Mouse (Mus musculus) ZHBTc4 (cell line): Measurements from ENCODE around the gene Sox13.
A peak's percentile ranks its signal among the peaks of the same experiment; 100 is the strongest.

ENCODE experiments used
- DNase-seq: peaks from one replicate; pipeline ENCODE4 v3.0.0-alpha.2; 2011; ENCODE audit warnings: low read depth, low spot score

Gene Sox13

DNA sequence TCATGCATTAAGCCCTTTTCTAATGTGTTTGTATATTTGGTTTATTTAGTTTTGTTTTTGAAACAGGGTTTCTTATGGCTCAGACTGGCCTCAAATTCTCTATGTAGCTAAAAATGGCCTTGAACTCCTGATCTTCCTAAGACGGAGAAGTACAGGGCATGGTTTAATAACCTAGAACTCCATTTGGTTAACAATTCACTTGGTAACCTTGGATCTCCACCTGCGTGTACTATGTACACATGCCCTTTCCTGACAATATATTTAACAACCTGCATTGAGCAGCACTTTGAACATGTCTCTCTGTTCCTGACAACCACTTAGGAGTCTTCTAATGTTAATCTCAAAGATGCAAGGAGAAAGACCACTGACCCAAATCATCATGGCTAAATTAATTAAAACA, 7.0 kb upstream of the Sox13 start:
- no peak for DNase-seq

DNA sequence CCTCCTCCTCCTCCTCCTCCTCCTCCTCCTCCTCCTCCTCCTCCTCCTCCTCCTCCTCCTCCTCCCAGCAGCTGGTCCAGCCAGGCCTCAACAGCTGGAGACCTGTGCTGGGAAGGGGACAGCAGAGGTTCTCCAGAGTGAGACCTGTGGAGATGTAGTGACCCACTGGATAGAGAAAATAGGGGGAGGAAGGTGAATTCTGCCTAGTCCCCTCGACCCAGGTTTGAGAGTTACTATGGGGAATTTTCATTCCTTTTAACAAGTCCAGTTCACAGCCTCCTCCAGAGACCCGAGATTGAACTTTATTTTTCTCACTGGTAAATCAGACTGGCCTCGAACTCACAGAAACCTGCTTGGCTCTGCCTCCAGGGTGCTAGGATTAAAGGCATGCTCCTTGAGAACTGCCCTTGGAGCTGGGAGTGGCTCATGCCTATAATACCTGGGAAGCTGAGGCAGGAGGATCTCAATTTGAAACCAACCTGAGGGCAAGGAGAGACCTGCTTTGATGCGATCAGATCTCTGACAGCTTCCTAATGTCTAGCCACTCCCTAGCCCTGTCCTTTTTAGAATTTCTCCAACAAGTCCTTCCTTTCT, 467 bp upstream of the Sox13 start:
- DNase-seq: peak; percentile 52

DNA sequence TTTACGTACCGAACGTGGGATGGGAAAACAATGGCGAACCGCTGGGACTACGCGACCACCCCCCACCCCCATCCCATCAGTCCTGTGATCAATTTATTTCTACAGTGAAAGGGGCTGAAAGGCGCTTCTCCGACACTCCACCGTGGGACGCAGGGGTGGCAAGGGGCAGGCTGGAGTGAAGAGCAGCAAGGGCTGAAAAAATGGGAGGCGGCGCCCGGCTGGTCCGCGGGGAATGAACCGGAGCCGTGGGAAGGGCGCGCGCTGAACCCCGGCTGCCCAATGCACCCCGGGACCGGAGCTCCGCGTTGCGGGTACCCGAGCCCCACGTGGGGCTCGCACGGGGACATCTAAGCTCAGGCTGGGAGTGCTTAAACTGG, 1.0 kb downstream of the Sox13 start:
- peak; percentile 50 for DNase-seq

DNA sequence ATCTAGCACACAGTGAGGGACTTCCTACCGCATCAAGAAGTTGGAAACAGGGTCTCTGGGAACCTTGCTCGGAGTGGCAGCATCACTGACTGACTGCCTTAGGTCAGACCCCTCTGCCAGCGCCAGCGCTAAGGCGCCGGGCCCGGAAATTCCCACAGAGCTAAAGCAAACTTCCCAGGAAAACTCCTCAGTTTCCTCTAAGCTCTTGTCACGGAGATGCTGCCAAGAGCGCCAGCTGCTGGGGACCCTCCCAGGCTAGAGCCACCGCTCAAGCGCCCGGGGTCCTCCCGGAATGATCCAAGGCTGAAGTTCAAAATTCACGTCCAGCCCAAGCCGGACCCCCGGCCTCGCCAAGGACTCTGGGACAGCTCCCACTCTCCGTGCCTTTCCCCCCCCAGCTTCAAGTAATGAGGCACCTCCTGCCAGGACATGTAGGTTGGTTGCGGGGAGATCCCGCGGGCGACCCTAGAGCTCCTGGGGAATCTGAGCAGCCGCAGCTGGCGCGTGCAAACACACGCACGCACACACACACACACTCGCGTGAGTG, 1.5 kb downstream of the Sox13 start:
- peak; percentile 52 for DNase-seq

DNA sequence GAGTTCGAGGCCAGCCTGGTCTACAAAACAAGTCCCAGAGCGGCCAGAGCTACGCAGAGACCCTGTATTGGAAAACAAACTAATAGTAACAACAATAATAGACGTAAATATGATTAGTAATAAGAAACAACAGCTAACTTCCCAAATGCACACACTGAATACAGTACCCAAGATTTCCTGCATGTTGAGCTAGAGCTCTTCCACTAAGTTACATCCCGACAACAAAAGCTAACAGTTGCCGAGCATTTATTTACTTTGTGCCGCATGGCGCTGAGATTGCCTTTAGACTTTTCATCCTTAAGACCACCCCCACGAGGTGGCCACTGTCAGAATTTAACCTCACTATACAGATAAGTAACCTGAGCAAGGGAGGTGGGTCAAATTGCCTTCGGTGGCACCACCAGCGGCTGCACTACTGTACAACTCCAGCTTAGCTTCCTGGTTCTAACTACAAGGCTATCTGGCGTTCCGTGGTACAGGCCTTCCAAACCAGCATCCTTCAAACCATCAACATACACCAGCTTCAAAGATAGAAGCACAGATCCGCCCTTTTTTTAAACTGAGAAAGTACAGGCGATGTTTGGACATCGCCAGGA, 2.1 kb downstream of the Sox13 start:
- DNase-seq: no peak

DNA sequence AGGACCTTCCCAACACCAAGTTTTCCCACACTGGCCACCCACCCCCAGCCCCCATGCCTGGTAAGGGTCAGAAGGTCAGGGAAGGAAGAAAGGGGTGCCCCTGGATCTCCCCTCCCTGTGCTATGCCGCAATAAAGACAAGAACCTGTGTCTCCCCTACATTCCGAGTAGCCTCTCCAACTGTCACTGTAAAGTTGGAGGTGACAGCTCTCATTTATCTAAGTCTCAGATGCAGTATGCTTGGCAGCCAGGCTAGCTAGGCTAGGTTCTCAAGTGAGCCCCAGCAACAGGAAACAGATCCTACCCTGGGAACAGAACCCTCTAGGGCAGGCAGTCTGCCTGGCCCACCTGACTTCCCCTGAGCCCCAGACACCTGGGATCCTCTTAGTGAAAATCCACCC, 3.1 kb downstream of the Sox13 start:
- DNase-seq: no peak

DNA sequence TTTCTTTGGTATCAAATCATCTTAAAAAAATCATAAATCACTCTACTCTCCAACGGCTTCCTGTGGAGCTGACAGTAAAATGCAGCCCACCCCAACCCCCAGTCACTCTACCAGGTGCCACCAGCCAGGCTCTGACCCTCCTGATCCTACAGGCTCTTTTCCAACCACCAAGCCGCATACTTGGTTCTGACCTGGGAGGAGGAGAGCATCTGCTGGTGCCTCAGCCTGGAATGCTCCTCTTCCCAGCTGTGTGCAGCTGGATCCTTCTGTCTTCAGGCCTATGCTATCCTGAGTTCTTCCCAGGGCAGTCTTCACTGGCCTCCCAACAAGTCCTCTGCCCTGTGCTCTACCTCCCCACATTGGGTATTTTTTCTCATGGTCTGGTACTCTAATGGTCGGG, 3.7 kb downstream of the Sox13 start:
- no peak for DNase-seq

GRCm38 (mm10) chr1:133419178-133419834, 4.9 kb downstream of the Sox13 start:
- no peak for DNase-seq

GRCm38 (mm10) chr1:133418164-133418800, 5.9 kb downstream of the Sox13 start:
- no peak for DNase-seq

DNA sequence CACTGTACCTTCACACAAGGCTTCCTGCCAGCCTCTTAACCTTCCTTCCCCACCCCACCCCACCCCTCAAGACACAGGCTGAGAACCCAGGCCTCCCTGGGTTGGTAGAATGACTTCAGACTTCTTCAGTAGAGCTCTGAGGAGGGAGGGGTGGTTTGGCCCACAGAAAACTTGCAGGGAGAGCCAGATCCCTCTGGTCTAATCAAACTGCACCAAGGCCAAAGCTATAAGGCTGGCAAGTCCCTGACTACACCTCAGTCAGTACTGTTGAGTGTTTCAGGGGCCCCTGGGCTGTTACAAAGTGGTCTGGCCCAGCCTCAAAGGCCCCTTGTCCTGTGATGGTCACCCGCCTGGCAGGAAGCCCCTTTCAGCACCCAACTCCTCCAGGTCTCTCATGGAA, 6.6 kb downstream of the Sox13 start:
- DNase-seq: peak; percentile 51

- no peak for DNase-seq
Observed at GRCm38 (mm10) chr1:133417113-133417512, 7.1 kb downstream of the Sox13 start.

DNA sequence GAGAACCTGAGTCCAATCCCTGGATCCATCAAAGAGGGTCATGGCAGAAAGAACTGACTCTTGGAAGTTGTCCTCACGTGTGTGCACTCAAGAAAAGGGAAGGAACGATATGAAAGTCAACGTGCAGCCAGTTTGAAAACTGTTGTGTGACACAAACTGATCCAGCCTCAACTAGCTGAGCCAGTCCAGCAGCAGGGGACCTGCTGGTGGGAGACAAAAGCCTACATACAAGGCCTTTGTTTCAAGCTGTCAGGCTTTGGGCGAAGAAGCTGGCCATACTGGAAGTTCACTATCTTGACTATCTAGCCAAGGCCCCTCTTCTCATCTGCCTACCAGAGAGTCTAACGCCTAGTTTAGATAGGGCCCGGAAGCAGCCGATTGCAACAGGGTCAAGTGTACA, 7.7 kb downstream of the Sox13 start:
- DNase-seq: peak; percentile 73

- DNase-seq: peak; percentile 57
Observed at GRCm38 (mm10) chr1:133415505-133415904, 8.7 kb downstream of the Sox13 start.

DNA sequence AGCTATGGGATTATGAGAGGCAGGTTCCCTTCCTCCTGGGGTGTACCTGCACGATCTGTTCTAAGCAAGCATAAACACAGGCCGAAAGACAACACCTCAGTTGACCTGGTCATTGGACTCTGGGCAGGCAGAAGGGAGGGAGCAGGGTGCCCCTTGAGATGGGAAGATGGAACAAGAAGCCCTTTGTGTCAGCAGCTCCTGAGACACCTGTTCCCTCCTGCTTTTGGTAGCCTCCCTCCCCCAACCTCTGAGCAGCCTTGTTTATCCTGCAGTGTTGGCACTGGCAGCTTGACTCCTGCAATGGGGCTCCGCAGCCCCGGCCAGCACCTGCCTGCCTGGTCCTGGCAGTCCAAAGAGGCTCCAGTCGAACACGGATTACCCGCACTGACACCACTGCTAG, 9.1 kb downstream of the Sox13 start:
- no peak for DNase-seq

DNA sequence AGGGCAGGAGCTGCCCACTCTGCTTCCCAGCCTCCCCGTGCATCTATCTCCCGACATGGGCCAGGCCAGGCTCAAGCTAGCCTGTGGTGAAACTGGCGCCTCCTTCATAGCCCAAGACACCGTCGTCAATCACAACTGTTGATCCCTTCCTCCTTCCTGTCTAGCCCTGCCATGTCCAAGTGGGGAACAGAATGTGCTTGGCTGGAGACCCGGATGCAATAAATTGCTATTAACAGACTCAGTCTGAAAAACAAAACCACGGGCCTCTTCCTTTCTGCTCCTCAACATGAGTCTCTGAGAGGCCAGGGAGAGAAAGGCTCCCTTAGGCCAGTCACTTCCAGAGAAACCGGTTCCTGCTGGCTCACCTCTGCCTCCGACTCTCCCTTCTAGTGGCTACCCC, 11.2 kb downstream of the Sox13 start:
- no peak for DNase-seq

DNA sequence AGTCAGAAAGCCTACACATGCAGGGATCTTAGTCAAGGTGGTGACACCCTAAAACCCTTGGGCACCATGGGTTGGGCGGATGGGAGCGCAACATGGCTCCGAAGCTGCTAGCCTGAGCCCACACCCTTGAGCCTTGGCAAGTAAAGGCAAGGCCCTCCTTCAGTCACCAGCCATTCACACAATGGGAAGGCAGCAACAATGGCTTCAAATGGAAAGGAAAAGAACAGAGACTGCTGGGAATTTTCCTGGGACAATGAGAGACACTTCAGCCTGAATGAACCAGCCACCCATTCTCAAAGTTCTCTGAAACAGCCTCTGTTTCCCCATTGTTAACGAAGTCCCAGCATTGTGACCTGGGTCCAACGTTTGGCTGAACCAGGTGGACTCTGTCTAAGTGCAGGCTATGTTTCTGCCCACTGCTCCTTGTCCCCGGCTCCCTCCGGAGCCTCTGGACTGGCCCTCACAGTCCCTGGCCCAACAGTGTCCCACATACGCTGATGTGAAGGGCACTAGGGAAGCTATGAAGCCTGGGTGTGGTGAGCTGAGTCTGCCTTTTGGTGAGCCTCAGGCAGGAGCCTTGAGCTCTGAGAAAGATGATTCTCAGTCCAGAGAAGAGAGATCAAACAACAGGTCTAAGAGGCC, 12.6 kb downstream of the Sox13 start:
- DNase-seq: peak; percentile 87

DNA sequence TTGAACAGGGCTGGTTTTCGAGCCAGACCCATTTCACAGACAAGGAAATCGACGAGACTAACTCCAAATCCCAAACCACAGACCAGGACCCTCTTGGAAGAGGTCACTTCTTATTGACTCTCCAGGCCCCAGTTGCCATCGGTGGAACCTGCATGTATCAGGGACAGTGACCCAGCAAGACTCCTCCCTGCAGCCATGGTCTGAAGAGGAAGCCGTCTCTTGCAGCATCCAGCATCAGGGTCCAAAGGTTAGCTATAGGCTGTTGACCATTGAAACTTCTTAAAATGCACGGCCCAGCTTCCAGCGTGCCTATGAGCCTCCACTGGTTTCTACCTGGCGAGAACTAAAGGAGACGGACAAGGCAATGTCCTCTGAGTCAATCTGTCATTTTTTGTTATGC, 14.4 kb downstream of the Sox13 start:
- DNase-seq: no peak

DNA sequence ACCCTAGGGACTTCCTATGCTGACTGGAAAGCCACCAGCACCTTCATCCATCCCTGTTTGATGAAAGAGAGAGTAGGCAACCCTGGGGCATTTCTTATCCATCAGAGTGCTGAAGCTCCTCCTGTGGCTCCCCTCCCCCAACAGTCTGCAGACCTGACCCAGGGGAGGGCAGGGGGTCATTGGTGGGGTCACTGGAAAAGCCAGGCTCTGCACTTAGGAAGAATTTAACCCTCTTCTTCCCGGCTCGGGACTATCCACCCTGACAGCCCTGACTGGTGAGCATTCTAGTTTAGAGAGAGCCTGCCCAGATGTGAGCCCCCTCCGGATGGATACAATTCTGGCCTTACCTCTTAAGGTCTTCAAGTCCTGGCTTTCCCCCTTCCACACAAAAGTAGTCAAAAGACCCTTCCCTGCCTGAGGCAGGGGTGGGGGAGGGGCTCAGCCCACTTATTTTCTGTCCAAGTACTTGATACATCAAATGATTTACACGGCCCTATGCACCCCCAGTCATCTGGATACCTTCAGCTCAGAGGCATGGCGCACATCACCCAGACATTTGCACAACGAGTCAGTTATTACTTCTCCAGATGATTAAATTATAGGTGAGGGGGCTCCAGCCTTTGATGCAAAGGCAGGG, 15.2 kb downstream of the Sox13 start:
- DNase-seq: no peak

- DNase-seq: no peak
Observed at GRCm38 (mm10) chr1:133408321-133408720, 15.9 kb downstream of the Sox13 start.

DNA sequence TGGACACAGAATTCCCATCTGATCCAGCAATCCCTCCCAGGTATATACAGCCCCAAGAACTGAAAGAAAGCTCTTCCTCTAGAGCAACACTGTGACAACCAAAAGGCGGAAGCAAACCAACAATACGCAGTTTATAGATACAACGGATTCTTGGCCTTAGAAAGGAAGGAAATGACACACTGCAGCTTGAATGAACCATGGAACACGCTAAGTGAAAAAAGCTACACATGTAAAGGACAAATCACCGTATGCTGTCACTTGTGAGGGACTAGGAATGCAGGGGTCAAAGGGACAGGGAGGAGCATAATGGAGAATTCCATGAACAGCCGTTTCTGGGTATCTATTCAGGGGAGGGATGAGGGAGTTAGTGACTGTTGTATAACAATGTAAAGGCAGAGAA, 16.7 kb downstream of the Sox13 start:
- DNase-seq: no peak

GRCm38 (mm10) chr1:133406614-133407013, 17.6 kb downstream of the Sox13 start:
- no peak for DNase-seq

GRCm38 (mm10) chr1:133404005-133404404, 20.2 kb downstream of the Sox13 start:
- DNase-seq: no peak
